Mouse (Mus musculus): ENCODE measurements around the gene Upf1.

DNA sequence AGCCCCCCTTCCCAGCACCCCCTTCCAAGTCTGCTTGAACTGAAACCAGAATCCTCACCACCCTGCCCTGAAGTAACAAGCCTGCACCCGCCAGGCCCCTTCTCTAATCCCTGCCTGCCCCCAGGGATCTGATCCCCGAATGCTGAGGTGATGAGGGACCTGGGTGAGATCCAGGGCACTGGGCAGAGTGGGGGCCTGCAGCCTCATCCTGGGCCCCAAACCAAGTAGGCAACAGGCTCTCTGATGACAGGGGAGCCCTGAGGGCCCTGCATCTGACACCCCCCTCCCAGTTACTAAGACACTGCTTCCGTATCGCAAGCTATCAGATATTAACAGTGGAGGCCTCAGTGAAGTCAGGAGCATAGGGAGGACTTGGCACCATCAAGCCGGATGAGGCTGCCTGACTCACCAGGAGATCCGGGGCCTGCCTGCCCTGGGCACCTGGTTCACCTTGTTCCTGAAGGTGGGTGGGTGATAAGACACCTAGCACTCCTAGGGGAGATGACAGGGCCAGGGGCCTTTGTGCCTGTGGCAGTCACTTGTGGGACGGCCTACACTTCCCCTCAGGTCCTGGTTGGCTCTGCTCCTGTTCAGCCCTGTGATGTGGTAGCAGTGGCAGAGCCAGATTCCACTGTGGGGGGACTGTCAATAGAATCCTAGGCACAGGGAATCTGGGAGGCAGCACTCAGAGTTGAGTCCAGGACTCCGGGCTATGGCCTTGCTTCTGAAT lies 41.4 kb upstream of the Upf1 start:
- TF ChIP-seq CTCF (IDR thresholded peaks at IDR 0.05; ENCODE audit: control insufficient read depth, insufficient read depth, insufficient replicate concordance, low read depth, low read length) (no peak), POLR2A (IDR thresholded peaks at IDR 0.05; ENCODE audit: control insufficient read depth, low read depth, low read length) (no peak)

All from testis, adult 2 months (tissue).